Comparison of ENCODE assay signal across 25 mouse cellular contexts in genomic region chr2:73759899-73760298, GRCm38 (mm10).
"Had no signal": no experiment of that assay in that cellular context is flagged by ENCODE, and none has a peak within 500 bp of the region (broad histone marks: within the 10 kb centered on the region; RNA-seq: fewer than 3 reads in every experiment).

No protein-coding gene starts in this region.

- DNase-seq: forebrain, postnatal 0 days; gastrocnemius, postnatal 14 days; gastrocnemius, postnatal 36 days; heart, adult 11 months; heart, adult 2 months; heart, postnatal 14 days; heart, postnatal 36 days; kidney, adult 11 months; kidney, adult 2 months; kidney, adult 9 months; kidney, postnatal 14 days; kidney, postnatal 36 days; layer of hippocampus, adult 9-11 months; layer of hippocampus, postnatal 36 days; left cerebral cortex, postnatal 4 days had no signal

- H3K36me3 ChIP-seq: heart, embryonic 15.5 days; hindbrain, embryonic 15.5 days had no signal

- H3K9ac ChIP-seq: forebrain, postnatal 0 days; heart, embryonic 13.5 days; heart, embryonic 15.5 days; hindbrain, embryonic 13.5 days; hindbrain, embryonic 15.5 days; kidney, embryonic 15.5 days; limb, embryonic 13.5 days had no signal

- ATAC-seq: forebrain, postnatal 0 days; hindbrain, postnatal 0 days; intestine, embryonic 16.5 days had no signal

- H3K27me3 ChIP-seq: heart, embryonic 13.5 days; heart, embryonic 15.5 days; hindbrain, embryonic 13.5 days; hindbrain, embryonic 15.5 days; kidney, embryonic 15.5 days; limb, embryonic 13.5 days had no signal

- H3K27ac ChIP-seq: heart, adult 2 months; heart, embryonic 13.5 days; heart, embryonic 15.5 days; hindbrain, embryonic 13.5 days; hindbrain, embryonic 15.5 days; hindbrain, postnatal 0 days; kidney, embryonic 15.5 days; kidney, postnatal 0 days; limb, embryonic 13.5 days had no signal

- H3K4me3 ChIP-seq: heart, adult 2 months; heart, embryonic 13.5 days; heart, embryonic 15.5 days; hindbrain, embryonic 13.5 days; hindbrain, embryonic 15.5 days; kidney, embryonic 15.5 days; limb, embryonic 13.5 days had no signal

- H3K9me3 ChIP-seq: heart, embryonic 13.5 days; heart, embryonic 15.5 days; hindbrain, embryonic 13.5 days; hindbrain, embryonic 15.5 days had no signal

- H3K4me1 ChIP-seq: kidney, embryonic 15.5 days had no signal

- H3K4me2 ChIP-seq: heart, embryonic 11.5 days; heart, embryonic 13.5 days; heart, embryonic 15.5 days; hindbrain, embryonic 13.5 days; hindbrain, embryonic 15.5 days; kidney, embryonic 15.5 days; limb, embryonic 13.5 days had no signal
